Mouse (Mus musculus): ENCODE results near the gene Chsy1. TPM values are rescaled to one million over a fixed set of nuclear protein-coding genes. Genes with fewer than 3 reads are reported as not detected.

The Chsy1 gene
- total RNA-seq, 2 experiments from 2014 or later: 15.1 to 17.4 TPM

GRCm38 (mm10) chr7:66200791-66201450 is 91.6 kb downstream of the Chsy1 start:
- DNase-seq (ENCODE audit: low spot score in 2 of 2): no peak

GRCm38 (mm10) chr7:66201657-66202056 is 92.3 kb downstream of the Chsy1 start:
- DNase-seq (ENCODE audit: low spot score in 2 of 2): no peak

- DNase-seq (ENCODE audit: low spot score in 2 of 2): no peak
Measured at GRCm38 (mm10) chr7:66209920-66210319, 100.6 kb downstream of the Chsy1 start.

- no peak for DNase-seq (ENCODE audit: low spot score in 2 of 2)
Measured at GRCm38 (mm10) chr7:66212887-66213286, 103.6 kb downstream of the Chsy1 start.

GRCm38 (mm10) chr7:66214477-66214876 is 105.2 kb downstream of the Chsy1 start:
- no peak for DNase-seq (ENCODE audit: low spot score in 2 of 2)

- DNase-seq (ENCODE audit: low spot score in 2 of 2): no peak
Measured at GRCm38 (mm10) chr7:66215911-66216310, 106.6 kb downstream of the Chsy1 start.

GRCm38 (mm10) chr7:66217011-66217410 is 107.7 kb downstream of the Chsy1 start:
- DNase-seq (ENCODE audit: low spot score in 2 of 2): no peak

GRCm38 (mm10) chr7:66217531-66218094 is 108.3 kb downstream of the Chsy1 start:
- DNase-seq (ENCODE audit: low spot score in 2 of 2): no peak

- no peak for DNase-seq (ENCODE audit: low spot score in 2 of 2)
Measured at GRCm38 (mm10) chr7:66218193-66219014, 109.1 kb downstream of the Chsy1 start.

GRCm38 (mm10) chr7:66219028-66219793 is 109.9 kb downstream of the Chsy1 start:
- no peak for DNase-seq (ENCODE audit: low spot score in 2 of 2)

- DNase-seq (ENCODE audit: low spot score in 2 of 2): no peak
Measured at GRCm38 (mm10) chr7:66219794-66220227, 110.5 kb downstream of the Chsy1 start.

GRCm38 (mm10) chr7:66222621-66223091 is 113.3 kb downstream of the Chsy1 start:
- DNase-seq (ENCODE audit: low spot score in 2 of 2): no peak

Other genes starting within 250 kb of the Chsy1 start
- gene Pcsk6, start 247.8 kb upstream of the Chsy1 start, total RNA-seq (2021): 10 to 100 TPM; 20.1 to 32.2 TPM
- gene Gm45213, start 65.9 kb upstream of the Chsy1 start, total RNA-seq (2021): not detected
- 10 to 100 TPM; 33.8 to 37.2 TPM for gene Snrpa1, start 50.5 kb upstream of the Chsy1 start, total RNA-seq (2021)
- 100 to 1,000 TPM in 1 of 2 experiments, 10 to 100 TPM in 1; 79.4 to 118 TPM for gene Selenos, start 29.9 kb upstream of the Chsy1 start, total RNA-seq (2021)

All from adrenal gland, adult 18-20 months (tissue).